Mouse (Mus musculus): ENCODE data around the gene Cmip. TPM values are rescaled to one million over a fixed set of nuclear protein-coding genes. Genes with fewer than 3 reads are reported as not detected.
A peak's percentile ranks its signal among the peaks of the same experiment; 100 is the strongest.

Gene Cmip
- polyA plus RNA-seq, 1 experiment from 2014 or later = 27.0 TPM

GRCm38 (mm10) chr8:117471174-117471573, 214.3 kb downstream of the Cmip start:
- no peaks in the 10 kb centered on the region for H3K9me3 ChIP-seq (ENCODE audit: control insufficient read depth, low read length)
- no peak for ATAC-seq (ENCODE audit: low FRiP score)
- H3K36me3 ChIP-seq (ENCODE audit: control insufficient read depth, insufficient read depth, low read length) = no peaks in the 10 kb centered on the region
- H3K4me3 ChIP-seq (ENCODE audit: low read depth, low read length) = no peak overlapping the region
- 22% methylated on average over 3 of the region's 3 CpGs for WGBS
- no peaks in the 10 kb centered on the region for H3K27me3 ChIP-seq (ENCODE audit: control insufficient read depth, insufficient read depth, low read length)
- no peak overlapping the region for H3K9ac ChIP-seq (ENCODE audit: low read depth, low read length)
- DNase-seq (ENCODE audit: low spot score) = peak; percentile 83
- H3K4me2 ChIP-seq (replicated peaks; ENCODE audit: low read depth, low read length) = no peak overlapping the region
- 0 out of 2 replicates have a peak overlapping the region, but pooled peaks have one; percentile 25 for H3K27ac ChIP-seq (ENCODE audit: low read depth, low read length)
- peaks cover 2% of the 10 kb centered on the region; the same call in 1 of the 2 replicates for H3K4me1 ChIP-seq (replicated peaks; ENCODE audit: control insufficient read depth, insufficient read depth, low read length)

GRCm38 (mm10) chr8:117471655-117472054, 214.8 kb downstream of the Cmip start:
- ATAC-seq (ENCODE audit: low FRiP score) (no peak), DNase-seq (ENCODE audit: low spot score) (no peak)
- no peaks in the 10 kb centered on the region for H3K9me3 ChIP-seq (ENCODE audit: control insufficient read depth, low read length)
- peaks cover 2% of the 10 kb centered on the region; the same call in 1 of the 2 replicates for H3K4me1 ChIP-seq (replicated peaks; ENCODE audit: control insufficient read depth, insufficient read depth, low read length)
- H3K36me3 ChIP-seq (ENCODE audit: control insufficient read depth, insufficient read depth, low read length) = no peaks in the 10 kb centered on the region
- WGBS = 79% methylated on average over 9 of the region's 9 CpGs
- H3K4me2 ChIP-seq (replicated peaks; ENCODE audit: low read depth, low read length) = no peak overlapping the region
- H3K9ac ChIP-seq (ENCODE audit: low read depth, low read length) = no peak overlapping the region
- H3K27me3 ChIP-seq (ENCODE audit: control insufficient read depth, insufficient read depth, low read length) = no peaks in the 10 kb centered on the region
- no peak overlapping the region for H3K27ac ChIP-seq (ENCODE audit: low read depth, low read length)
- no peak overlapping the region for H3K4me3 ChIP-seq (ENCODE audit: low read depth, low read length)

- no peaks in the 10 kb centered on the region for H3K9me3 ChIP-seq (ENCODE audit: control insufficient read depth, low read length)
- no peak for DNase-seq (ENCODE audit: low spot score)
- H3K9ac ChIP-seq (ENCODE audit: low read depth, low read length) = no peak overlapping the region
- H3K36me3 ChIP-seq (ENCODE audit: control insufficient read depth, insufficient read depth, low read length) = no peaks in the 10 kb centered on the region
- 85% methylated on average over 4 of the region's 4 CpGs for WGBS
- ATAC-seq (ENCODE audit: low FRiP score) = no peak
- no peak overlapping the region for H3K4me2 ChIP-seq (replicated peaks; ENCODE audit: low read depth, low read length)
- peaks cover 2% of the 10 kb centered on the region; the same call in 1 of the 2 replicates for H3K4me1 ChIP-seq (replicated peaks; ENCODE audit: control insufficient read depth, insufficient read depth, low read length)
- H3K27ac ChIP-seq (ENCODE audit: low read depth, low read length) = no peak overlapping the region
- no peaks in the 10 kb centered on the region for H3K27me3 ChIP-seq (ENCODE audit: control insufficient read depth, insufficient read depth, low read length)
- no peak overlapping the region for H3K4me3 ChIP-seq (ENCODE audit: low read depth, low read length)
Observed at GRCm38 (mm10) chr8:117472332-117472731, 215.5 kb downstream of the Cmip start.

GRCm38 (mm10) chr8:117474944-117475343, 218.1 kb downstream of the Cmip start:
- H3K27ac ChIP-seq (ENCODE audit: low read depth, low read length) = no peak overlapping the region
- ATAC-seq (ENCODE audit: low FRiP score) (peak; percentile 34; the same call in 1 of the 2 replicates), DNase-seq (ENCODE audit: low spot score) (peak; percentile 95)
- no peak overlapping the region for H3K9ac ChIP-seq (ENCODE audit: low read depth, low read length)
- H3K27me3 ChIP-seq (ENCODE audit: control insufficient read depth, insufficient read depth, low read length) = no peaks in the 10 kb centered on the region
- WGBS = 4% methylated on average over 5 of the region's 5 CpGs
- no peaks in the 10 kb centered on the region for H3K36me3 ChIP-seq (ENCODE audit: control insufficient read depth, insufficient read depth, low read length)
- H3K4me2 ChIP-seq (replicated peaks; ENCODE audit: low read depth, low read length) = no peak overlapping the region
- H3K4me3 ChIP-seq (ENCODE audit: low read depth, low read length) = no peak overlapping the region
- H3K9me3 ChIP-seq (ENCODE audit: control insufficient read depth, low read length) = no peaks in the 10 kb centered on the region
- H3K4me1 ChIP-seq (replicated peaks; ENCODE audit: control insufficient read depth, insufficient read depth, low read length) = no peaks in the 10 kb centered on the region

- DNase-seq (ENCODE audit: low spot score) (no peak), ATAC-seq (ENCODE audit: low FRiP score) (no peak)
- H3K4me2 ChIP-seq (replicated peaks; ENCODE audit: low read depth, low read length) = no peak overlapping the region
- WGBS = 77% methylated on average over 7 of the region's 7 CpGs
- H3K36me3 ChIP-seq (ENCODE audit: control insufficient read depth, insufficient read depth, low read length) = no peaks in the 10 kb centered on the region
- H3K27ac ChIP-seq (ENCODE audit: low read depth, low read length) = no peak overlapping the region
- no peak overlapping the region for H3K4me3 ChIP-seq (ENCODE audit: low read depth, low read length)
- H3K27me3 ChIP-seq (ENCODE audit: control insufficient read depth, insufficient read depth, low read length) = no peaks in the 10 kb centered on the region
- no peaks in the 10 kb centered on the region for H3K4me1 ChIP-seq (replicated peaks; ENCODE audit: control insufficient read depth, insufficient read depth, low read length)
- H3K9me3 ChIP-seq (ENCODE audit: control insufficient read depth, low read length) = no peaks in the 10 kb centered on the region
- no peak overlapping the region for H3K9ac ChIP-seq (ENCODE audit: low read depth, low read length)
Observed at GRCm38 (mm10) chr8:117475819-117476218, 219.0 kb downstream of the Cmip start.

GRCm38 (mm10) chr8:117478082-117478481, 221.2 kb downstream of the Cmip start:
- H3K4me1 ChIP-seq (replicated peaks; ENCODE audit: control insufficient read depth, insufficient read depth, low read length) = no peaks in the 10 kb centered on the region
- H3K36me3 ChIP-seq (ENCODE audit: control insufficient read depth, insufficient read depth, low read length) = no peaks in the 10 kb centered on the region
- no peak overlapping the region for H3K9ac ChIP-seq (ENCODE audit: low read depth, low read length)
- no peak overlapping the region for H3K4me2 ChIP-seq (replicated peaks; ENCODE audit: low read depth, low read length)
- H3K4me3 ChIP-seq (ENCODE audit: low read depth, low read length) = no peak overlapping the region
- ATAC-seq (ENCODE audit: low FRiP score) (no peak), DNase-seq (ENCODE audit: low spot score) (no peak)
- no peak overlapping the region for H3K27ac ChIP-seq (ENCODE audit: low read depth, low read length)
- no peaks in the 10 kb centered on the region for H3K9me3 ChIP-seq (ENCODE audit: control insufficient read depth, low read length)
- H3K27me3 ChIP-seq (ENCODE audit: control insufficient read depth, insufficient read depth, low read length) = no peaks in the 10 kb centered on the region

GRCm38 (mm10) chr8:117479996-117480395, 223.1 kb downstream of the Cmip start:
- no peak for ATAC-seq (ENCODE audit: low FRiP score)

GRCm38 (mm10) chr8:117480516-117480915, 223.7 kb downstream of the Cmip start:
- no peak overlapping the region for H3K4me3 ChIP-seq (ENCODE audit: low read depth, low read length)
- no peak for DNase-seq (ENCODE audit: low spot score)
- no peaks in the 10 kb centered on the region for H3K36me3 ChIP-seq (ENCODE audit: control insufficient read depth, insufficient read depth, low read length)
- H3K27ac ChIP-seq (ENCODE audit: low read depth, low read length) = no peak overlapping the region
- H3K9ac ChIP-seq (ENCODE audit: low read depth, low read length) = no peak overlapping the region
- H3K4me2 ChIP-seq (replicated peaks; ENCODE audit: low read depth, low read length) = no peak overlapping the region
- H3K9me3 ChIP-seq (ENCODE audit: control insufficient read depth, low read length) = no peaks in the 10 kb centered on the region
- WGBS = 80% methylated on average over 5 of the region's 5 CpGs
- no peaks in the 10 kb centered on the region for H3K4me1 ChIP-seq (replicated peaks; ENCODE audit: control insufficient read depth, insufficient read depth, low read length)
- no peak for ATAC-seq (ENCODE audit: low FRiP score)
- H3K27me3 ChIP-seq (ENCODE audit: control insufficient read depth, insufficient read depth, low read length) = no peaks in the 10 kb centered on the region

More at GRCm38 (mm10) chr8:117479996-117480395, 223.1 kb downstream of the Cmip start:
- Histone ChIP-seq H3K9me3 (ENCODE audit: control insufficient read depth, low read length) (no peaks in the 10 kb centered on the region), H3K27me3 (ENCODE audit: control insufficient read depth, insufficient read depth, low read length) (no peaks in the 10 kb centered on the region), H3K4me3 (ENCODE audit: low read depth, low read length) (no peak overlapping the region), H3K4me1 (replicated peaks; ENCODE audit: control insufficient read depth, insufficient read depth, low read length) (no peaks in the 10 kb centered on the region), H3K36me3 (ENCODE audit: control insufficient read depth, insufficient read depth, low read length) (no peaks in the 10 kb centered on the region), H3K9ac (ENCODE audit: low read depth, low read length) (no peak overlapping the region), H3K27ac (ENCODE audit: low read depth, low read length) (no peak overlapping the region), H3K4me2 (replicated peaks; ENCODE audit: low read depth, low read length) (no peak overlapping the region)
- no peak for DNase-seq (ENCODE audit: low spot score)
- 94% methylated on average over 9 of the region's 9 CpGs for WGBS

- no peak overlapping the region for H3K4me2 ChIP-seq (replicated peaks; ENCODE audit: low read depth, low read length)
- H3K27me3 ChIP-seq (ENCODE audit: control insufficient read depth, insufficient read depth, low read length) = no peaks in the 10 kb centered on the region
- 88% methylated on average over 5 of the region's 5 CpGs for WGBS
- no peak overlapping the region for H3K4me3 ChIP-seq (ENCODE audit: low read depth, low read length)
- H3K9me3 ChIP-seq (ENCODE audit: control insufficient read depth, low read length) = no peaks in the 10 kb centered on the region
- no peaks in the 10 kb centered on the region for H3K4me1 ChIP-seq (replicated peaks; ENCODE audit: control insufficient read depth, insufficient read depth, low read length)
- no peak overlapping the region for H3K27ac ChIP-seq (ENCODE audit: low read depth, low read length)
- H3K36me3 ChIP-seq (ENCODE audit: control insufficient read depth, insufficient read depth, low read length) = no peaks in the 10 kb centered on the region
- H3K9ac ChIP-seq (ENCODE audit: low read depth, low read length) = no peak overlapping the region
- DNase-seq (ENCODE audit: low spot score) (no peak), ATAC-seq (ENCODE audit: low FRiP score) (no peak)
Observed at GRCm38 (mm10) chr8:117481830-117482229, 225.0 kb downstream of the Cmip start.

Data from hindbrain, embryonic 11.5 days (tissue).